Mouse (Mus musculus) urinary bladder, adult 2 months (tissue): ENCODE data around the gene Fam189b. TPM values are rescaled to one million over a fixed set of nuclear protein-coding genes. Genes with fewer than 3 reads are reported as not detected.

Experiments used
- DNase-seq: peaks from one replicate; pipeline ENCODE4 v3.0.0; 2022; ENCODE audit warnings: low spot score
- polyA plus RNA-seq: library from polyadenylated mRNA; depleted of rRNA; stranded (reverse); fragments of >200 nt; gene quantifications from 2 replicates; pipeline ENCODE4 v1.2.3, GENCODE M21; 2012

The Fam189b gene
- polyA plus RNA-seq, 1 experiment, result 32.9 TPM

DNA sequence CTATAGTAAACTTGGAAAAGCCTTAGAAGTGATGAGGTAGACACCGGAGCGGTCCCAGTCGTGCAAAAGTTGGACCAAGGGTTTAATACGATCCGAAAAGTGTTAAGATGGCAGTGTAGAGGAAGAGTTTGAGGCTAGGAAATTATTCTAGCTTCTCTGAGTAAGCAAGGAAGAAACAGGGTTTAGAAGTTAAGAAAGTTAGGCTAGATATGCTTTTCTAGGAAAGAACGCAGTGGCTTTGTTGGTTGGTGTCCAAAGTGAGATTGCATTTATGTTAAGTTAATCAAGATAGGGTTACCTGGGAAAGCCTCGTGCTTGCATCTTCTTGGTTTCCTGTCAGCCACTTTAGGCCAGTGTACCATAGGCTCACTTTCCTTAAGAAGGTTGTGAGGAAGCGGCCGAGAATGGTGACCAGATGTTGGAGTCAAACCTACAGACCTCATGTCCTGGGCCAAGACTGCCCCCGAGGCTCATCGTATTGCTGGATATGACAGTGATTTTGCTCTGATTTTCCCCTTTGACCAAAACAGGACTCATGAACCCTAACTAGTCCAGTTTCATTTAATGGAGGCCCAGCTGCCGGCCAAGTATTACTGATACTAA, 17.6 kb upstream of the Fam189b start:
- DNase-seq, result no peak

DNA sequence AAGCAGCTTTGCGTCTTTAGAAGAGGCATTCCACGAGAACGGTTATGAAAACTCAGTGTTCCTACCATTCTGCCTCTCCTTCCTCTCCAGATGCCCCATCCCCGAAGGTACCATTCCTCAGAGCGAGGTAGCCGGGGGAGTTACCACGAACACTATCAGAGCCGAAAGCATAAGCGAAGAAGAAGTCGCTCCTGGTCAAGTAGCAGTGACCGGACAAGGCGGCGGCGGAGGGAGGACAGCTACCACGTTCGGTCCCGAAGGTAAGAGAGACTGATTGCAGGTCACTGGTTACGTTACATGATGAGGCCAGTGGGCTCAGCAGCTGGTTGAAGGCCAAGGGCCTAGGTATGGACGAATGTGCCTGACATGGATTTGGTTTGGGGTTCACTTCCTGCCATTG, 16.0 kb upstream of the Fam189b start:
- DNase-seq, result no peak

DNA sequence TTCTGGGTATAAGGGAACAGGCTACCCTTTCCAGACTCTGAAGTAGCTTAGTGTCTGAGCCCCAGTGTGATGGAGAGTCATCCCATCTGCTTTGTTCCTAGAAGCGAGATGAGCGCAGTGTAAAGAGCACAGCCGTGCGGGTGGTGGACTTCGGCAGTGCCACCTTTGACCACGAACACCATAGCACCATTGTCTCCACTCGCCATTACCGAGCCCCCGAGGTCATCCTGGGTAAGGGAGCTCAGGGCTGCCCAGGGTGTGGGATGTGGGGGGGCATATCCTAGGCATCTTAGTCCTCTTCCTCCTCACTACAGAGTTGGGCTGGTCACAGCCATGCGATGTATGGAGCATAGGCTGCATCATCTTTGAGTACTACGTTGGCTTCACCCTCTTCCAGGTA, 8.1 kb upstream of the Fam189b start:
- DNase-seq, result no peak

DNA sequence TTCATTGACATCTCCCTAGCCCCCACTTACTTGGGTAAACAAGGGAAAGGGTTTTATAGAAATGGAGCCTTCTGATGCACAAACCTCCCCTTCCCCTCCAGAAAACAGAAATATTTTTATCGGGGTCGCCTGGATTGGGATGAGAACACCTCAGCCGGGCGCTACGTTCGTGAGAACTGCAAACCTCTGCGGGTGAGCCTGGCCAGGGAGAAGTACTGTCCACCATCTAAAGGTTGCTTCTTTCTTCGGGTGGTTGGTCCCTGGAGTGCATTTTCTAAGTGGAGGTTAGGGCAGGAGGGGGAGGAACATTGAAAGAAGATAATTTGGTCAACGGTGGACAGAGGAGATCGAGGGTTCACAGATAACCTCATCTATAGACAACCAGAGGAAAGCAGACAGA, 7.4 kb upstream of the Fam189b start:
- no peak for DNase-seq

DNA sequence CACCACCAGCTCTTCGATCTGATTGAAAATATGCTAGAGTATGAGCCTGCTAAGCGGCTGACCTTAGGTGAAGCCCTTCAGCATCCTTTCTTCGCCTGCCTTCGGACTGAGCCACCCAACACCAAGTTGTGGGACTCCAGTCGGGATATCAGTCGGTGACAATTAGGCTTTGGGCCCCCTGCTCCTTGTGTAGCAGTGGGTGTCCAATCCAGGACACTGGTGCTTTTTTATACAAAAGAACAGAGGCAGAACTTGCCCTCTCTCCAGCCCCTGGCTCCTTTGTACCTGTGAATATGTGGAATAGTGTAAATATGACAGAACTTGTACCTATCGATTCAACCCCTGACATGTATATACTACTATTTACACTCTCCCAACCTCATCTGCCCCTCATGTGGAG, 6.5 kb upstream of the Fam189b start:
- no peak for DNase-seq

DNA sequence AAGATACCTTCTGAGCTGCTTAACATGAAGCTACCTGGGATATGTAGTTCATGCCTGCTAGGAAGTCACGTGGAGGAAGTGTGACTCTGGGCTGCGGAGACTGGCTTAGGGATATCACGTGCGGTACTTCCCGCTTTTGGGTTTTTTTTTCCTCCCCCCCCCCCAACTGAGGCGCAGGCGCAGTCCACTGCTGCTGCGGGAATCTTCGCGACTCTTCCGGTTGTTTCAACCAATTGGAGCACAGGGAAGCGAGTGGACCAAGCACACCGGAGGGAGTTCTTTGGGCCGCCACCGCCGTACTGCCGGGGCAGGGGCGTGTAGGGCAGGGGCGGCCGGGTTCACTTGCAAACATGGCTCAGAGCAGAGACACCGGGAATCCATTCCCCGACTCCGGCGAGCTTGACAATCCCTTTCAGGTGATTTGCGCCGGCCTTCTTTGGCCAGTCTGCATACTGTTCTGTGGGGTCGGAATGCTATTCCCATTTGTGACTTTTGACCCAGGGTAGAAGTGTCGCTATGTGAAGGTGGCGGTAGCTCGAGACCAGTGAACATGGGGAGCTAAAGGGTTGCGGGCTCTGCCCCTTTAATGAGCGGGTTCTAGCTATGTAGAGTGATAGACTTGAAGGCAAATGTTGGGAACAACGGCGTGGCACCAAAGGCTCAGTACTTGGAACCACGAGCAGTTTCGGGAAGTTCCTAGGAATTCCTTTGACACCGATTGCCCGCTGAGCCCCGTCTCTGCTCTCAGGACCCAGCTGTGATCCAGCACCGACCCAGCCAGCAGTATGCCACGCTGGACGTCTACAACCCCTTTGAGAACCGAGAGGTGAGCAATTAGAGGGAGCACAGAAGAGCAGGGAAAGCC, 5.5 kb upstream of the Fam189b start, which contains the start of gene Scamp3:
Gene Scamp3 (plus strand): TSS at position 232 of the 865 bp plus-strand sequence.
- DNase-seq, result peak; percentile 66

DNA sequence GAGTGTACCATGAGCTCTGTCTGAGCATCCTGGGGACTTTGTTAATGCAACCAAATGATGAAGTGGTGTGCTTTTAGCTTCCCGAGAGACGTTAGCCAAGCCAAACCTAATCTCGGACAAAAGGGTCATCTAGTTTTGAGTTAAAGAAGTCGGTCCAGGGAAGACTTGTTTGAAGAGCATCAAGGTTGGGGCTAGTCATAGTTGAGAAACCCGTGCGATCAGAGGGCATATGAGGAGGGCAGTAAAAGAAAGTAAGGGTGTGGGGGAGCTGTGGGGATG, 4.9 kb upstream of the Fam189b start:
- no peak for DNase-seq

DNA sequence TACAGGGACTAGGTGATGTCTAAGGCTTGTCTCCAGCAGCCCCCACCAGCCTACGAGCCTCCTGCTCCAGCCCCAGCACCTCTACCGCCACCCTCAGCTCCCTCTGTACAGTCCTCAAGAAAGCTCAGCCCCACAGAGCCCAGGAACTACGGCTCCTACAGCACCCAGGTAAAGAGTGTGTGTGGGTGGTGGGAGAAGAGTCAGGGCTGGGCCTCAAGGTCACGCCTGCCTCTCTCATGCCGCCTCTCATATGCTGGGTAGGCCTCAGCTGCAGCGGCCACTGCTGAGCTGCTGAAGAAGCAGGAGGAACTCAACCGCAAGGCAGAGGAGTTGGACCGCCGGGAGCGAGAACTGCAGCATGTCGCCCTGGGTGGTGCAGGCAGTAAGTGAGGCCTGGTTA, 3.9 kb upstream of the Fam189b start:
- DNase-seq, result no peak

DNA sequence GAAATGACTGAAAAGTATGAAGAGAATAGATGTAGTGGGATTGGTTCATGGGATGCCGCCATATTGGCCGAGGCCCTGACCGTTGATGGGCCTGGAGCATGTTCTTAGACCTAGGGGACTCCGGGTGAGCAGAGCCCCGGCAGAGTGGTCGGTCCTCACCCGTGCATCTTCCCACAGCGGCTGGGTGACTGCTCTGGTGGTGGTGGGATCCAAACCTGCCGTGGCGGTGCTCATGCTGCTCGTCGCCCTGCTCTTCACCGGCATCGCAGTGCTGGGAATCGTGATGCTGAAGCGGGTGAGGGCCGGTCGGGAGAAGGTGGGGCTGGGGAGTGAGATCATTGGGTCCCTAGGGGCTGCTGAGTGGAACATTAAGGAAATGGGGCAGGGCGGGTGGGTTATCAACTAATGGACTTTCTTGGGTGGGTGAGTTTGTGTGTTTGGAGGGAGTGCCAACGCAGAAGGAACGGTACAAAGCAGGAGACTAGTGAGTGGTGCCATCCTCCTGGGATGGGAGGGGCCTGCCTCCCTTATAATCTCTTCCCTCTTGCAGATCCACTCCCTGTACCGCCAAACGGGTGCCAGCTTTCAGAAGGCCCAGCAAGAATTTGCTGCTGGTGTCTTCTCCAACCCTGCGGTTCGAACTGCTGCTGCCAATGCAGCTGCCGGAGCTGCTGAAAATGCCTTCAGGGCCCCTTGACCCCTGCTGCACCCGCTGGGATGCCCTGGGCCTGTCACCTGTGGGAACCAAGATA, 1.0 kb upstream of the Fam189b start:
- DNase-seq, result peak; percentile 20

DNA sequence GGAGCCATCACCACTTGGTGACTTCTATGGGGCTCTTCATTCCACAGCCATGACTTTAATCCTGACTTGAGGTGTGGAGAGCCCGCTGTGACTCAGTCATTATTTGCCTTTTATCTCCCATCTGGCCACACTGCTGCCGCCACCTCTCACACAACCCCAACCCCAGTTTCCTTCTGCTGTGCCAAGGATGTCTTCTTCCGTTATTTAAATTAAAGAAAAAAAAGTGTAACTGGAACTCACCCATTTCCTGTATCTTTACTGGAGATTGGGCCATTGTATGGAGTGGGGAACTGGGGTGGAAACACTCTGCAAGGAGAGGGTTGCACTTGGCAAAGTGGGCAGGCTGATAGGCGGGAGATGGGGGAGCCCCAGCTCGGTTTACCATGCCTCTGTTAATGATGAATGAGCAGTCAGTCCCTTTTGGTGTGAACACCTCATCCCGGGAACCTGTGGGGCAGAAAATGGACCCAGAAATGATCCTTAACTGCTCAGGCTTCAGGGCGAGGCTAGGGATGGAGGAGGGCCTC, 349 bp upstream of the Fam189b start:
- DNase-seq, result no peak

DNA sequence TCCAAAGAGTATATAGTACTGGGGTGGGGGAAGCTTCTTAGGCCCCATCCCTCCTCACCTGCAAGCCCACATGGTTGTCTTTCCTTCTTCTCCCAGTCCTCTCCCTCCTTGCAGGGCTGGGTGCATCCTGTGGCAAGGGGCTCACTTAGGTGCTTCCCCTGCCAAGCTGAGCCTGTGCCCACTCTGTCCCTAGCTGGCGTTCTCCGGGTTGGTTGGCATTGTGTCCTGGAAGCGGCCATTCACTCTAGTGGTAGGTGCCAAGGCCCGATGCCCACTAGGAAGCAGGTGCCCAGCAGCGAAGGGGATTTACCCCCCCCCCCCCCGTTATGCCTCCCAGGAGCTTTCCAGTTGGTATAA, 994 bp downstream of the Fam189b start:
- DNase-seq, result peak; percentile 19

DNA sequence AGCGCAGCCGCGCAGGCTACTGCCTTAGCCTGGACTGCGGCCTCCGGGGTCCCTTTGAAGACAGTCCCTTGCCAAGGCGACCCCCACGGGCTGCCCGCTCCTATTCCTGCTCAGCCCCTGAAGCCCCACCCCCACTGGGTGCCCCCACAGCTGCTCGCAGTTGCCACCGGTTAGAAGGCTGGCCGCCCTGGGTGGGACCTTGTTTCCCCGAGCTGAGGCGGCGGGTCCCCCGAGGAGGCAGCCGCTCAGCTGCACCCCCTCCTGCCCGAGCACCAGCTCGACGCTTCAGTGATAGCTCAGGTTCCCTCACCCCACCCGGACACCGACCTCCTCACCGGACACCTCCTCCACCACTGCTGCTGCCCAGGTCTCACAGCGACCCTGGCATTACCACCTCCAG, 4.3 kb downstream of the Fam189b start:
- peak; percentile 20 for DNase-seq

DNA sequence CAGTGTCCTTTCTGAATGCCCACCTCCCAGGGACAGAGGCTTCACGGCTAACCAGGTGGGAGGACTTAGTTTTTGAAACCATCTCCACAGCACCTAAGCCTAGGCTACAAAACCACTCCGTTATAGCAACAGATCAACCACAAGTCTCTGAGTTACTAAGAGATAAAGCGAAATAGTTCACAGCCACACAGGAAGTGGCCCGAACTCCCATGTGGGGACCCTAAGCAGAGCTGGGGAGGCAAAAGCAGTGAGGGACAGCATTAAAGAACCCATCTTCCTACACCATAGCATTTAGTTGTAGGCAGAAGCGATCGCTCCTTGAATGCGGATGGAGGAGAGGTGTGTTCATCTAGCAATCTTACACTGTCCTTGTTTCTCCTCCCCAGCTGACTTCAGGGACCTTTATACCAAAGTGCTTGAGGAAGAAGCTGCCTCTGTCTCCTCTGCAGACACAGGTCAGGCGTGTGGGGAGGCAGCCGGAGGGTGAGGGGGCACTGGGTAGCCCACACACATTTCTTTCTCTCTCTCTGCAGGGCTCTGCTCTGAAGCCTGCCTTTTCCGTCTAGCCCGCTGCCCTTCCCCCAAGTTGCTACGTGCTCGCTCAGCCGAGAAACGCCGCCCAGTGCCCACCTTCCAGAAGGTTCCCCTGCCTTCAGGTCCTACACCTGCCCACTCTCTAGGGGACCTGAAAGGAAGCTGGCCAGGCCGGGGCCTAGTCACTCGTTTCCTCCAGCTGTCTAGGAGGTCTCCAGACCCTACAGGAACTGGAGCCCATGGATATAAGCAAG, 4.9 kb downstream of the Fam189b start:
- no peak for DNase-seq

DNA sequence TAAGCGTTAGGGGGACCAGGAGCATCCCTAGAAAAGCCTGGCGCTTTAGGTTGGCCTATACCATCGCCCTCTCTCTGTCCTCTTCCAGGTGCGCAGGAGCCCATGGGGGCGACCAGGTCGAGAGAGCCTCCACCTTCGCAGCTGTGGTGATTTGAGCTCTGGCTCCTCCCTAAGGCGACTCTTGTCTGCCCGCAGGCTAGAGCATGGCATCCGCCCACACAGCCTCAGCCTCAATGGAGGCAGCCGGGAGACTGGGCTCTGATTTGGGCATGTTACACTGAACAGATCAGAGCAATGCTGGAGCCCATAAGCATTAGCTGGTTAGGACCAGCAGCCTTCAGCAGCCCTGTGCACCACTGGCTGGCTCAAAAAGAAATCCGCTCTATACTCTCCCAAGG, 5.5 kb downstream of the Fam189b start:
- DNase-seq, result peak; percentile 19

DNA sequence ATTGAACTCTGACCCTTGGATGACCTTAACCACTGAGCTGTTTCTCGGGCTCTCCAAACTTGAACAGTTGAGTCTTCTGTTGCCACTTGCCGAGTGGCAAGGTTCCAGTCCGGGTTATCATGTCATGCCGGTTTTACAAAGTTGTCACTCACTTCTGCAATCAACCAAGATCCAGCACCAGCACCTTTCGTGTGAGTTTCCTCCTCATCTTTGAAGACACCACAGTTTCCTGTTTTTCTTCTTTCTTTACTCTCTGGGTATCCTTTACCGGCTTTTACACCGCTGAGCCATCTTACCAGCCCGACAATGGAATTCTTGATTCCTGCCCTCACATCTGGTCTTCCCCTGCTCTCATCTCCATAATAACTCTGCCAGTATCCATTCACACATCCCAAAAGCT, 7.5 kb downstream of the Fam189b start:
- peak; percentile 10 for DNase-seq

DNA sequence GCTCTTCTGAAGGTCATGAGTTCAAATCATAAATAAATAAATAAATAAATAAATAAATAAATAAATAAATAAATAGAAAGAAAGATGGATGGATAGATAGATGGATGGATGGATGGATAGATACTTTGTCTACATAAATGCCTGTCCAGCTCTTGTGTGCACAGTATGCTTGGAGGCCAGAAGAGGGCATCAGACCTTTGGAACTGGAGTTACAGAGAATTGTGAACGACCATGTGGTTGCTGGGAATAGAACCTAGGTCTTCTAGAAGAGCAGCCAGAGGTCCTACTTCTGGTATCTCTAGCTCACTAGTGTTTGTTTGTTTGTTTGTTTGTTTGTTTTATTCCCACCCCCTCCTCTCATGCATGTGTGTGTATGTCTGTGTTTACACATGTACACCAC, 10.4 kb downstream of the Fam189b start:
- no peak for DNase-seq

DNA sequence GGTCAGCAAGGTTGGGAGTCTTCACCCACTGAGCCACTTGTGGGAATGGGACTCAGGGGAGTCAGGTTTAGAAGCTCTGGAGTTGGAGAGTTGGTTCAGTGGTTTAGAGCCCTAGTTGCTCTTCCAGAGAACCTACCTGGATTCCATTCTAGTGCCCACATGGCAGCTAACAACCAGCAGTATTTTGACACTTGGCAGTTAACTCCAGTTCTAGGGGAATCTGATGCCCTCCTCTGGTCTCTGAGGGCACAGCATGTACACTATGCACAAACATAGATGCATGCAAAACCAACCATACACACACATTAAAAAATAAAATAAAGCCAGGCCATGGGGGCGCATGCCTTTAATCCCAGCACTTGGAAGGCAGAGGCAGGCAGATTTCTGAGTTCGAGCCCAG, 10.9 kb downstream of the Fam189b start:
- DNase-seq, result peak; percentile 13

DNA sequence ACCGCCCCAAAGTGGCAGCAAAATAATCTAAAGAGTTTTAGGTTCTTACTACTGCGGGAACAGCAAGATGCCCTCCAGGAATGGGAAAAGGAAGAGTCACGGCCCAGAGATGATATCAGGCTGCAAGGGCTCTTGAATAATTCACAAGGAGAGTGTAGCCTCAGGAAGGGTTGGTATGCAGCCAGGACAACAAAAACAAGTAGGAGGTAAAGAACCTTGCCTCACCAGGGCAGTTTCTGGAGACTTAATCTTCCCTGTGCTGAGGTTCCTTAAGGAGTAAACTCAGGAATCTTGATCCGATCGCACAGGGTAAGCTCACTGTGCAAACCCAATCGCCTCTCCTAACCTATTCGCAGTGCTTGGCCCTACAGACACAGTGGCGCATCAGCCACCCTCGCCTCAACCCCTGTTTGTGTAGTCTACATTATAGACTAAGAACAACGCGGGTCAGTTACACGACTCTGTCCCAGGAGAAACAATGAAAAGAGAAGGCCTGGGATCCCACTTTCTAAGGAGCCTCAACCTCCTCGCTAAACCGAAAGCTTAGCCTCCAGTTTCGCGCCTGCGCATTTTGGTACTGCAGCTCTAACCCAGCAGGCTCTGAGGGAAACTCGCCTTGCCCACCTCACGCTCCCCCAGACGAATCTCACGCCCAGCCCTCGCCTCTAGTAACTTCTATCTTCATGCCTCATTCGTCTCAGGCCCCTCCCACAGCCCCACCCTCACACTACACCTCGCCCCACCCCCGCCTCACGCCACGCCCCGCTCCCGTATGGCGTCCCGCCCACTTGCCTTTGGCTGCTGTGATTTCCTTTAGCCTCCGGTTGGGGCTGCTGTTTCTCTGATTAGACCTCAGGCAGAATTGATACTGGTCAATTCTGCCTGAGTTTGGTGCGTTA, 13.3 kb downstream of the Fam189b start:
- peak; percentile 61 for DNase-seq

DNA sequence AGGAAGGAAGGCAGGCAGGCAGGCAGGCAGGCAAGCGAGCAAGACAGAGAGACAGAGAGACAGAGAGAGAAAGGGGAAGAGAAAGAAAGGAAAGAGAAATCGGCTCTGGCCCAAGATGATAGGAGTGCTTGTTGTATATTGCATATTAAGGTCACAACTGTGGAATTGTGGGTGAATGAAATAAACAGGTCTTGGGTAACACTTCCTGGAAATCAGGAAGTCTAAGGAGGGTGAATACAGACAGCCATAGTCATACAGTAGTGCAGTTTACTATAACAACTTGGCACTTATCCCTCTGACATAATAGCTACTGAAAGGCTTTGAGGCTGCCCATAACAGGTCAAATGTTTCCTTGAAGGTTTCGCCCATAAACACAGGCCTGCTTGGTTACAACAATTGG, 16.9 kb downstream of the Fam189b start:
- DNase-seq, result no peak

DNA sequence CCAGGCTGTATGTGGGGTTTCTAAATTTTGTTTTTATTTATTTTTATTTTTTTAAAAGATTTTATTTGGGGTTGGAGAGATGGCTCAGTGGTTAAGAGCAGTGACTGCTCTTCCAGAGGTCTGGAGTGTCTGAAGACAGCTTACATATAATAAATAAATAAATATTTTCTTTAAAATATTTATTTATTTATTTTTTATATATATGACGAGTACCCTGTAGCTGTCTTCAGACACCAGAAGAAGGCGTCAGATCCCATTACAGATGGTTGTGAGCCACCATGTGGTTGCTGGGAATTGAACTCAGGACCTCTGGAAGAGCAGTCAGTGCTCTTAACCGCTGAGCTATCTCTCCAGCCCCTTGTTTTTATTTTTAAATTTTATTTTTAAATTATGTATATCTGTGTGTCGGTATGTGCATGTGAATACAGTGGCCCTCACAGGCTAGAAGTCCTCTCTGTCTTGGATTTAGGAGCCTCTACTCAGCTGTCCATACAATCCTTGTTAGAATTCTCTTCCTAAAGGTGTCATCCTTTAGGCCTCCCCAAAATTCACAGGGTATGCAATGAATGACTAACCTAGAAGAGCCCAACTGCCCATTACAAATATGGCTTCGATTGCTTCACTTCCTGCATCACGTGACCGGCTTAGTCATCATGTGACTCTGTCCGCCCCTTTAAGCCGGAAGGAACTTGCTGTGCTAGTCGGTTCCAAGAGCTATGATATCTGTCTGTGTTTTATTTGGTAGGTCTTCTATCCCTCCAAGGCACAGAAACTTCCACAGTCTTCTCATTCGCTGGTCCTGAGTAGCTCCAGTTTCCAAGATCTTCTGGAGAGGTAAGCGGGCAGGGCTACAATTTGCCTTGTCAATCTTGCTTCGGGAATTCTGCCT, 19.6 kb downstream of the Fam189b start, which contains the start of gene Gba:
Gene Gba (plus strand): TSS at position 676 of the 889 bp plus-strand sequence.
- no peak for DNase-seq
